Mouse (Mus musculus) liver, embryonic 12.5 days (tissue): Measurements from ENCODE around the gene Ankfy1. TPM values are rescaled to one million over a fixed set of nuclear protein-coding genes. Genes with fewer than 3 reads are reported as not detected.
"Not testable (repeated sequence)": the region's sequence is repeated elsewhere in the genome, so short reads cannot be mapped to it uniquely, and the experiment has no call there.

Source experiments
- ATAC-seq: fragments of 200-750 bp; cut with Nextera tagmentation; 2 replicates; pipeline ENCODE4 v1.8.0; 2017; ENCODE audit warnings: moderate number of reproducible peaks, mild to moderate bottlenecking, moderate library complexity
- H3K27ac ChIP-seq: fragments of 300-500 bp; sonication (generic); 2 replicates; pipeline ENCODE4 v1.5.1; 2016; ENCODE audit warnings: mild to moderate bottlenecking
- H3K27me3 ChIP-seq: fragments of 300-500 bp; sonication (generic); replicated peaks from 2 replicates; pipeline ENCODE4 v1.6.1; 2016; ENCODE audit warnings: mild to moderate bottlenecking, moderate library complexity
- H3K36me3 ChIP-seq: fragments of 300-500 bp; sonication (generic); 2 replicates; pipeline ENCODE4 v1.6.1; 2016; ENCODE audit warnings: mild to moderate bottlenecking, moderate library complexity
- H3K4me1 ChIP-seq: fragments of 300-500 bp; sonication (generic); 2 replicates; pipeline ENCODE4 v1.6.1; 2016
- H3K4me2 ChIP-seq: fragments of 300-500 bp; sonication (generic); 2 replicates; pipeline ENCODE4 v1.6.1; 2016; ENCODE audit warnings: mild to moderate bottlenecking, moderate library complexity
- H3K4me3 ChIP-seq: fragments of 300-500 bp; sonication (generic); 2 replicates; pipeline ENCODE4 v1.5.1; 2016; ENCODE audit warnings: mild to moderate bottlenecking, moderate library complexity
- H3K9ac ChIP-seq: fragments of 300-500 bp; sonication (generic); 2 replicates; pipeline ENCODE4 v1.6.1; 2016; ENCODE audit warnings: mild to moderate bottlenecking, moderate library complexity
- H3K9me3 ChIP-seq: fragments of 300-500 bp; sonication (generic); replicated peaks from 2 replicates; pipeline ENCODE4 v1.6.1; 2016; ENCODE audit warnings: mild to moderate bottlenecking, moderate library complexity
- WGBS: fragments of 180-500 bp; shearing (Covaris S2); methylation state at CpG from one replicate; pipeline ENCODE4 v1.1.7; 2016; ENCODE audit not compliant: insufficient replicate concordance; 5-methylcytosine and 5-hydroxymethylcytosine counted together
- polyA plus RNA-seq: library from polyadenylated mRNA; unstranded; fragments of >200 nt; fragmentation: Nextera tagmentation; extraction: Ambion mirVana; gene quantifications from 2 replicates; pipeline ENCODE4 v1.2.1, GENCODE M21; 2016

Gene Ankfy1
- polyA plus RNA-seq, 1 experiment from 2014 or later: 18.3 TPM

- 83% methylated on average over 2 of the region's 2 CpGs for WGBS
Observed at GRCm38 (mm10) chr11:72683402-72683801, 6.4 kb upstream of the Ankfy1 start.

GRCm38 (mm10) chr11:72686697-72687096 is 3.1 kb upstream of the Ankfy1 start:
- Histone ChIP-seq H3K9me3 (no peaks in the 10 kb centered on the region), H3K9ac (no peak overlapping the region), H3K27me3 (no peaks in the 10 kb centered on the region), H3K4me2 (no peak overlapping the region), H3K4me3 (no peak overlapping the region), H3K36me3 (peaks cover 21% of the 10 kb centered on the region), H3K27ac (peak overlapping the region; percentile 60; the same call in 1 of the 2 replicates), H3K4me1 (peaks cover 50% of the 10 kb centered on the region)
- ATAC-seq: no peak

More at GRCm38 (mm10) chr11:72683402-72683801, 6.4 kb upstream of the Ankfy1 start:
- Histone ChIP-seq H3K4me3 (no peak overlapping the region), H3K27ac (no peak overlapping the region), H3K9ac (no peak overlapping the region), H3K4me1 (peaks cover 31% of the 10 kb centered on the region), H3K9me3 (no peaks in the 10 kb centered on the region), H3K4me2 (no peak overlapping the region), H3K36me3 (peaks cover 37% of the 10 kb centered on the region), H3K27me3 (no peaks in the 10 kb centered on the region)
- ATAC-seq: no peak

- Histone ChIP-seq H3K9ac (peak overlapping the region; percentile 80), H3K4me2 (peak overlapping the region; percentile 73), H3K27me3 (no peaks in the 10 kb centered on the region), H3K4me3 (peak overlapping the region; percentile 92), H3K9me3 (no peaks in the 10 kb centered on the region), H3K36me3 (peaks cover 18% of the 10 kb centered on the region), H3K4me1 (peaks cover 63% of the 10 kb centered on the region), H3K27ac (peak overlapping the region; percentile 95)
- WGBS: 36% methylated on average over 5 of the region's 5 CpGs
- ATAC-seq: peak; percentile 36; the same call in 1 of the 2 replicates
Observed at GRCm38 (mm10) chr11:72688242-72688641, 1.6 kb upstream of the Ankfy1 start.

GRCm38 (mm10) chr11:72689115-72689514 is 691 bp upstream of the Ankfy1 start:
- peak; percentile 85 for ATAC-seq
- 12% methylated on average over 3 of the region's 3 CpGs for WGBS

GRCm38 (mm10) chr11:72692353-72692752 is 2.5 kb downstream of the Ankfy1 start:
- Histone ChIP-seq H3K4me2 (peak overlapping the region; percentile 73; the same call in 1 of the 2 replicates), H3K27me3 (no peaks in the 10 kb centered on the region), H3K27ac (no peak overlapping the region), H3K4me3 (no peak overlapping the region), H3K9ac (peak overlapping the region; percentile 37; the same call in 1 of the 2 replicates), H3K36me3 (peaks cover 12% of the 10 kb centered on the region), H3K4me1 (peaks cover 81% of the 10 kb centered on the region), H3K9me3 (no peaks in the 10 kb centered on the region)
- WGBS: 85% methylated on average over 4 of the region's 4 CpGs
- ATAC-seq: no peak

More at GRCm38 (mm10) chr11:72689115-72689514, 691 bp upstream of the Ankfy1 start:
- H3K27me3 ChIP-seq: no peaks in the 10 kb centered on the region
- H3K4me1 ChIP-seq: peaks cover 72% of the 10 kb centered on the region
- peak overlapping the region; percentile 95 for H3K27ac ChIP-seq
- H3K4me3 ChIP-seq: peak overlapping the region; percentile 92
- peaks cover 16% of the 10 kb centered on the region for H3K36me3 ChIP-seq
- H3K9ac ChIP-seq: peak overlapping the region; percentile 80
- peak overlapping the region; percentile 73 for H3K4me2 ChIP-seq
- H3K9me3 ChIP-seq: no peaks in the 10 kb centered on the region

- Histone ChIP-seq H3K9me3 (no peaks in the 10 kb centered on the region), H3K36me3 (peaks cover 18% of the 10 kb centered on the region), H3K4me3 (no peak overlapping the region; the same call in 1 of the 2 replicates), H3K4me2 (peak overlapping the region; percentile 55), H3K27ac (peak overlapping the region; percentile 69), H3K9ac (peak overlapping the region; percentile 42; the same call in 1 of the 2 replicates), H3K27me3 (no peaks in the 10 kb centered on the region), H3K4me1 (peaks cover 63% of the 10 kb centered on the region)
- peak; percentile 70 for ATAC-seq
- 34% methylated on average over 3 of the region's 3 CpGs for WGBS
Observed at GRCm38 (mm10) chr11:72695025-72695424, 5.2 kb downstream of the Ankfy1 start.

- peak overlapping the region; percentile 55 for H3K4me2 ChIP-seq
- H3K4me3 ChIP-seq: no peak overlapping the region
- no peaks in the 10 kb centered on the region for H3K9me3 ChIP-seq
- H3K36me3 ChIP-seq: peaks cover 24% of the 10 kb centered on the region
- no peaks in the 10 kb centered on the region for H3K27me3 ChIP-seq
- H3K27ac ChIP-seq: peak overlapping the region; percentile 42; the same call in 1 of the 2 replicates
- peaks cover 52% of the 10 kb centered on the region for H3K4me1 ChIP-seq
- H3K9ac ChIP-seq: peak overlapping the region; percentile 24; the same call in 1 of the 2 replicates
- 37% methylated on average over 2 of the region's 2 CpGs for whole genome bisulfite sequencing
- ATAC-seq: peak; percentile 53; the same call in 1 of the 2 replicates
Observed at GRCm38 (mm10) chr11:72696368-72696971, 6.7 kb downstream of the Ankfy1 start.

- Histone ChIP-seq H3K9ac (no peak overlapping the region), H3K9me3 (no peaks in the 10 kb centered on the region), H3K27ac (no peak overlapping the region), H3K27me3 (no peaks in the 10 kb centered on the region), H3K4me1 (peaks cover 44% of the 10 kb centered on the region), H3K4me2 (no peak overlapping the region), H3K4me3 (no peak overlapping the region), H3K36me3 (peaks cover 29% of the 10 kb centered on the region)
- no peak for ATAC-seq
Observed at GRCm38 (mm10) chr11:72697323-72697722, 7.5 kb downstream of the Ankfy1 start.

- not testable (repeated sequence) for H3K27me3 ChIP-seq, H3K4me1 ChIP-seq, H3K9ac ChIP-seq, ATAC-seq, H3K4me2 ChIP-seq, H3K9me3 ChIP-seq, H3K27ac ChIP-seq, H3K4me3 ChIP-seq
- 84% methylated on average over 2 of the region's 2 CpGs for WGBS
- peaks cover 33% of the 10 kb centered on the region for H3K36me3 ChIP-seq
Observed at GRCm38 (mm10) chr11:72705111-72705510, 15.3 kb downstream of the Ankfy1 start.

- H3K27me3 ChIP-seq: no peaks in the 10 kb centered on the region
- H3K9me3 ChIP-seq: no peaks in the 10 kb centered on the region
- no peak overlapping the region for H3K4me3 ChIP-seq
- ATAC-seq: no peak
- H3K36me3 ChIP-seq: peaks cover 57% of the 10 kb centered on the region
- peaks cover 3% of the 10 kb centered on the region; the same call in 1 of the 2 replicates for H3K4me1 ChIP-seq
- WGBS: 87% methylated on average over 5 of the region's 5 CpGs
- no peak overlapping the region for H3K9ac ChIP-seq
- no peak overlapping the region for H3K27ac ChIP-seq
- no peak overlapping the region for H3K4me2 ChIP-seq
Observed at GRCm38 (mm10) chr11:72712721-72713120, 22.9 kb downstream of the Ankfy1 start.

GRCm38 (mm10) chr11:72718161-72718560 is 28.4 kb downstream of the Ankfy1 start:
- Histone ChIP-seq H3K4me1 (peaks cover 3% of the 10 kb centered on the region; the same call in 1 of the 2 replicates), H3K9me3 (no peaks in the 10 kb centered on the region), H3K4me2 (no peak overlapping the region), H3K4me3 (no peak overlapping the region), H3K36me3 (peaks cover 64% of the 10 kb centered on the region), H3K9ac (no peak overlapping the region), H3K27me3 (no peaks in the 10 kb centered on the region), H3K27ac (no peak overlapping the region)
- no peak for ATAC-seq
- WGBS: 83% methylated on average over 3 of the region's 3 CpGs

- ATAC-seq: no peak
- Histone ChIP-seq H3K27ac (no peak overlapping the region), H3K4me3 (no peak overlapping the region), H3K4me2 (no peak overlapping the region), H3K9ac (no peak overlapping the region), H3K36me3 (peaks cover 63% of the 10 kb centered on the region), H3K27me3 (no peaks in the 10 kb centered on the region), H3K4me1 (peaks cover 5% of the 10 kb centered on the region; the same call in 1 of the 2 replicates), H3K9me3 (no peaks in the 10 kb centered on the region)
- 56% methylated on average over 2 of the region's 2 CpGs for WGBS
Observed at GRCm38 (mm10) chr11:72723165-72723564, 33.4 kb downstream of the Ankfy1 start.
